Mouse (Mus musculus): ENCODE results near the gene Elovl6. TPM values are rescaled to one million over a fixed set of nuclear protein-coding genes. Genes with fewer than 3 reads are reported as not detected.

Elovl6 gene
- polyA plus RNA-seq (2015; fragmentation: Nextera tagmentation; extraction: Ambion mirVana) = 40.5 and 54.9 TPM in 2 replicates

DNA sequence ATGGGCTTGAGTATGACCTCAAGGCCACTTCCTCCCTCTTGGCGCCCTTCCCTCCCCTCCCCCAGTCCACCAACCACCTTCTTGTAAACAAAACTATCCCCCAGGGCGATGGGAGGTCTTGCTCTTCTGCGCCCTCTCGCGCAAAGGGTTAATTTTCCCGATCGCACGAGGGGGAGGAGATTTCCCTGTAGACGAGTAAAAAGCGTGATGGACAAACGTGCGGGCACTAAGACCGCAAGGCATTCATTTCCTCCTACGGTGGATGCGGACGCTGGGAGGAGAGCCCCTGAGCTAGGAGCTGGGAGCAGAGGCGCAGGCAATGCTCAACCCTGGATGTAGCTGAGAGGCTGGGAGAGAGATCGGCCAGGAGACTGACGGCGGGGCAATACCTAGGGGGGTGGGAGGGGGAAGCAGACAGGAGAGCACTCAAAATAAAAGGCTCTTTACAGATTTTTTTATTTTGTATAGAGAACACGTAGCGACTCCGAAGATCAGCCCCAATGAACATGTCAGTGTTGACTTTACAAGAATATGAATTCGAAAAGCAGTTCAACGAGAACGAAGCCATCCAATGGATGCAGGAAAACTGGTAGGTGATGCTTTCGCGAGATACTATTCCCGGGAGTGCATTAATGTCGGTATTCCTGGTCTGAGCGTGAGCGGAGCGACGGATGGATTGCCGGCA lies at the start of gene Elovl6:
Gene Elovl6, plus strand, starts transcription at position 176 of the 685 bp plus-strand sequence.
- WGBS = under 1% methylated on average over 34 of the region's 35 CpGs

DNA sequence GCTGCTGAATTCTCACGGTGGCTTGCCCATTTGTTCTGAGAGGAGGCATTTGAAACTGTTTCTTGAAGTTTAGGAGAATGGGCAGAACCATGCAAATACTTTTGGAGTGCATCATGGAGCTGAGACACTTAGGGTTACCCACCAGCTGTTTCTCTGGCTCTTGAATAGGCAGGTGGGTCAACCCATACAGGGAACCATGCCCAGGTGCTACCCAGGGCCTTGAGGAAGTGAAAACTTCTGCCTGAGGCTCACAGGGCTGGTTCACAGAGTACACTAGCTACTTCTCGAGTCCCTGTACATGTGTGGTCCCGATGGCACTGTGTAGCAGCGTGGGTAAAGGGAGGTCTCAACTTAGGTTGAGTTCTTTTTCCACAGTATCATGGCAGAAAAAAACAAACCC lies 43.4 kb upstream of the Elovl6 start:
- no peaks in the 10 kb centered on the region for H3K4me1 ChIP-seq (ENCODE audit: insufficient read depth, low read length)
- no peak for ATAC-seq (ENCODE audit: low FRiP score, low TSS enrichment)
- no peak overlapping the region for H3K27ac ChIP-seq (ENCODE audit: low read length)
- H3K4me3 ChIP-seq (ENCODE audit: low read length) = no peak overlapping the region
- no peaks in the 10 kb centered on the region for H3K27me3 ChIP-seq (ENCODE audit: insufficient read depth, low read length)
- H3K9me3 ChIP-seq (ENCODE audit: low read length) = no peaks in the 10 kb centered on the region
- no peak overlapping the region for H3K9ac ChIP-seq (replicated peaks; ENCODE audit: low read length)
- H3K36me3 ChIP-seq (ENCODE audit: insufficient read depth, low read length) = no peaks in the 10 kb centered on the region
- H3K4me2 ChIP-seq (replicated peaks; ENCODE audit: low read depth, low read length) = no peak overlapping the region
- 90% methylated on average over 4 of the region's 4 CpGs for WGBS

More for the DNA sequence above, at the start of gene Elovl6:
- Histone ChIP-seq H3K4me3 (ENCODE audit: low read length) (peak within 1 kb of the TSS; percentile 85), H3K4me1 (ENCODE audit: insufficient read depth, low read length) (peaks cover 35% of the 10 kb centered on the region), H3K27ac (ENCODE audit: low read length) (peak within 1 kb of the TSS; percentile 98), H3K9me3 (ENCODE audit: low read length) (no peaks in the 10 kb centered on the region; the same call in 1 of the 2 replicates), H3K9ac (replicated peaks; ENCODE audit: low read length) (peak within 1 kb of the TSS; percentile 98), H3K27me3 (ENCODE audit: insufficient read depth, low read length) (no peaks in the 10 kb centered on the region), H3K4me2 (replicated peaks; ENCODE audit: low read depth, low read length) (peak within 1 kb of the TSS; percentile 75), H3K36me3 (ENCODE audit: insufficient read depth, low read length) (no peaks in the 10 kb centered on the region)
- ATAC-seq (ENCODE audit: low FRiP score, low TSS enrichment) = peak; percentile 71

DNA sequence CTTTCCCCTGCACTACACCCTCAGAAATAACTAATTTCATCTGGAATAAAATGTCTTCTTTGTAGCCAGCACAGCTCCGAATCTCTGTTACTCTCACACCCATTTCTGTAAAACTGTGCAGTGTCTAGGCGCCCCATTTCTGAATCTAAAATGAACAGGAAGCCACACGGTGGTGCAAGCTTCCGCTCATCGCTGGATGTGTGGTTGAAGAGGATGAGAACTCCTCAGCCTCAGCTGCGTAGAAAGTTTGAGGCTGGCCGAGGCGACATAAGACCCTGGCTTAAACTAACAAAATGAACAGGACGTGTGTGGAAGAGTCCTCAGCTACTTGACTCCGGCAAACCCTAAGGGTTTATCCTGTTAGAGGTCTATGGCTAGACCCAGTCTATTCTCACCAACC lies 38.0 kb upstream of the Elovl6 start:
- WGBS = 93% methylated on average over 10 of the region's 10 CpGs
- Histone ChIP-seq H3K9me3 (ENCODE audit: low read length) (no peaks in the 10 kb centered on the region), H3K27me3 (ENCODE audit: insufficient read depth, low read length) (no peaks in the 10 kb centered on the region), H3K27ac (ENCODE audit: low read length) (no peak overlapping the region), H3K9ac (replicated peaks; ENCODE audit: low read length) (no peak overlapping the region), H3K4me1 (ENCODE audit: insufficient read depth, low read length) (no peaks in the 10 kb centered on the region), H3K4me2 (replicated peaks; ENCODE audit: low read depth, low read length) (no peak overlapping the region), H3K4me3 (ENCODE audit: low read length) (no peak overlapping the region), H3K36me3 (ENCODE audit: insufficient read depth, low read length) (no peaks in the 10 kb centered on the region)
- no peak for ATAC-seq (ENCODE audit: low FRiP score, low TSS enrichment)

- Histone ChIP-seq H3K4me3 (ENCODE audit: low read length) (no peak overlapping the region), H3K36me3 (ENCODE audit: insufficient read depth, low read length) (no peaks in the 10 kb centered on the region), H3K4me1 (ENCODE audit: insufficient read depth, low read length) (no peaks in the 10 kb centered on the region), H3K27ac (ENCODE audit: low read length) (no peak overlapping the region), H3K9ac (replicated peaks; ENCODE audit: low read length) (no peak overlapping the region), H3K4me2 (replicated peaks; ENCODE audit: low read depth, low read length) (no peak overlapping the region), H3K9me3 (ENCODE audit: low read length) (no peaks in the 10 kb centered on the region), H3K27me3 (ENCODE audit: insufficient read depth, low read length) (no peaks in the 10 kb centered on the region)
- no peak for ATAC-seq (ENCODE audit: low FRiP score, low TSS enrichment)
- WGBS = 87% methylated on average over 4 of the region's 4 CpGs
Measured at GRCm38 (mm10) chr3:129494731-129495130, 37.4 kb upstream of the Elovl6 start.

GRCm38 (mm10) chr3:129503781-129504180 lies 28.4 kb upstream of the Elovl6 start:
- H3K27me3 ChIP-seq (ENCODE audit: insufficient read depth, low read length) = no peaks in the 10 kb centered on the region
- no peak overlapping the region for H3K4me2 ChIP-seq (replicated peaks; ENCODE audit: low read depth, low read length)
- peak; percentile 65 for ATAC-seq (ENCODE audit: low FRiP score, low TSS enrichment)
- peak overlapping the region; percentile 48; the same call in 1 of the 2 replicates for H3K27ac ChIP-seq (ENCODE audit: low read length)
- no peaks in the 10 kb centered on the region for H3K36me3 ChIP-seq (ENCODE audit: insufficient read depth, low read length)
- whole genome bisulfite sequencing = 73% methylated on average over 7 of the region's 7 CpGs
- H3K9ac ChIP-seq (replicated peaks; ENCODE audit: low read length) = no peak overlapping the region
- H3K4me1 ChIP-seq (ENCODE audit: insufficient read depth, low read length) = peaks cover 8% of the 10 kb centered on the region; the same call in 1 of the 2 replicates
- H3K4me3 ChIP-seq (ENCODE audit: low read length) = no peak overlapping the region
- no peaks in the 10 kb centered on the region for H3K9me3 ChIP-seq (ENCODE audit: low read length)

- no peaks in the 10 kb centered on the region for H3K36me3 ChIP-seq (ENCODE audit: insufficient read depth, low read length)
- no peaks in the 10 kb centered on the region for H3K9me3 ChIP-seq (ENCODE audit: low read length)
- no peak overlapping the region for H3K4me2 ChIP-seq (replicated peaks; ENCODE audit: low read depth, low read length)
- no peak for ATAC-seq (ENCODE audit: low FRiP score, low TSS enrichment)
- WGBS = 59% methylated on average over 6 of the region's 6 CpGs
- no peak overlapping the region for H3K27ac ChIP-seq (ENCODE audit: low read length)
- H3K9ac ChIP-seq (replicated peaks; ENCODE audit: low read length) = no peak overlapping the region
- no peaks in the 10 kb centered on the region for H3K27me3 ChIP-seq (ENCODE audit: insufficient read depth, low read length)
- peaks cover 8% of the 10 kb centered on the region; the same call in 1 of the 2 replicates for H3K4me1 ChIP-seq (ENCODE audit: insufficient read depth, low read length)
- H3K4me3 ChIP-seq (ENCODE audit: low read length) = no peak overlapping the region
Measured at GRCm38 (mm10) chr3:129504928-129505327, 27.2 kb upstream of the Elovl6 start.

DNA sequence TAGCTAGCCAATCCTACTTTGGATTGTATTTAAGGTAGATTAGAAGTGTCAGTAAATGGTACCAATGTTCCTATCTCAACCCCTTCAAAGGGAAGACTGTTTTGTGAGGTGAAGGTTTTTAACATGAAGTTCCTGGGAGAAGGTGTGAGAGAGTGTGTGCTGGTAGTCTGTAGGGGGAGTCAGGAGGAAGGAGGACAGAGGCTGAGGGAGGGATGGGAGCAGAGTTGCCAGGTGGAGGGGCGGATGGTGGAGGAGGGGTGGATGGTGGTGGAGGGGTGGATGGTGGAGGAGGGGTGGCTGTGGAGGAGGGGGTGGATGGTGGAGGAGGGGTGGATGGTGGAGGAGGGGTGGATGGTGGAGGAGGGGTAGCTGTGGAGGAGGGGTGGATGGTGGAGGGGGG lies 24.4 kb upstream of the Elovl6 start:
- 56% methylated on average over 1 of the region's 1 CpGs for WGBS
- H3K4me3 ChIP-seq (ENCODE audit: low read length) = no peak overlapping the region
- no peaks in the 10 kb centered on the region for H3K9me3 ChIP-seq (ENCODE audit: low read length)
- no peaks in the 10 kb centered on the region for H3K27me3 ChIP-seq (ENCODE audit: insufficient read depth, low read length)
- no peak overlapping the region for H3K4me2 ChIP-seq (replicated peaks; ENCODE audit: low read depth, low read length)
- H3K4me1 ChIP-seq (ENCODE audit: insufficient read depth, low read length) = peaks cover 8% of the 10 kb centered on the region; the same call in 1 of the 2 replicates
- H3K9ac ChIP-seq (replicated peaks; ENCODE audit: low read length) = no peak overlapping the region
- H3K36me3 ChIP-seq (ENCODE audit: insufficient read depth, low read length) = no peaks in the 10 kb centered on the region
- ATAC-seq (ENCODE audit: low FRiP score, low TSS enrichment) = no peak
- no peak overlapping the region for H3K27ac ChIP-seq (ENCODE audit: low read length)

DNA sequence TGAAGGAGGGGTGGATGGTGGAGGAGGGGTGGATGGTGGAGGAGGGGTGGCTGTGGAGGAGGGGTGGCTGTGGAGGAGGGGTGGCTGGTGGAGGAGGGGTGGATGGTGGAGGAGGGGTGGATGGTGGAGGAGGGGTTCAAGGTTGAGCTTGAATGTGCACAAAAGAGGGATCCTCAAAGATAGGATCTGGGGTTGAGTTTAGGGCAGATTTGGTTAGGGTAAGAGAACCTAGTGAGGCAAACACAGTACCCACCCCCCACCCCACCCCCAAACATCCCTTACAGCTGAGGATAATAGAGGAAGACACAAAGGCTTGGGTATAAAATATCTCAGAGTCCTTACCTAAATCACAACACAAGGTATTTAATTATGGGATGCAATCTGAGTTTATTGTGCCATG lies 23.6 kb upstream of the Elovl6 start:
- H3K27ac ChIP-seq (ENCODE audit: low read length) = no peak overlapping the region
- no peak overlapping the region for H3K9ac ChIP-seq (replicated peaks; ENCODE audit: low read length)
- ATAC-seq (ENCODE audit: low FRiP score, low TSS enrichment) = no peak

DNA sequence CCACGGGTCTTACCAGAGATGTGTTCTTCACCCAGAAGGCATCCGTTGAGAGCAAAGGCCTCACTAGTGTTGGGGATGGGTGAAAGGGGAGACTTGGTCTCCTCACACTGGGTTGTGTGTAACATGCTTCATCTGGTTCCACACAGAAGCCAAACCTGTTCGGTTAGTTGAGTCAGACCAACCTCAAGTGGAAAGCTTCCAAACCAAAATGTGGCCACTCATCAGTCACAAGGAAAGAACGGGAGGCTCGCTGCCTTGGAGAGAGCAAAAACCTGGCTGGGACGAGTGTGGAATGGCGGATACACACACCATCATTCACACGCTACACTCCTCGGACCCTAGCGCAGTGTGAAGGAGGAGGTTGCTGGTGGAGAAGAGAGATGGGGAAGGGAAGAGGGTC lies 22.4 kb upstream of the Elovl6 start:
- no peak overlapping the region for H3K4me3 ChIP-seq (ENCODE audit: low read length)
- no peak overlapping the region for H3K27ac ChIP-seq (ENCODE audit: low read length)
- no peaks in the 10 kb centered on the region for H3K4me1 ChIP-seq (ENCODE audit: insufficient read depth, low read length)
- no peak overlapping the region for H3K4me2 ChIP-seq (replicated peaks; ENCODE audit: low read depth, low read length)
- no peaks in the 10 kb centered on the region for H3K36me3 ChIP-seq (ENCODE audit: insufficient read depth, low read length)
- no peaks in the 10 kb centered on the region for H3K9me3 ChIP-seq (ENCODE audit: low read length)
- H3K9ac ChIP-seq (replicated peaks; ENCODE audit: low read length) = no peak overlapping the region
- no peaks in the 10 kb centered on the region for H3K27me3 ChIP-seq (ENCODE audit: insufficient read depth, low read length)
- peak; percentile 88 for ATAC-seq (ENCODE audit: low FRiP score, low TSS enrichment)
- 77% methylated on average over 10 of the region's 10 CpGs for WGBS

More for the DNA sequence above, 23.6 kb upstream of the Elovl6 start:
- Histone ChIP-seq H3K36me3 (ENCODE audit: insufficient read depth, low read length) (no peaks in the 10 kb centered on the region), H3K27me3 (ENCODE audit: insufficient read depth, low read length) (no peaks in the 10 kb centered on the region), H3K4me3 (ENCODE audit: low read length) (no peak overlapping the region), H3K9me3 (ENCODE audit: low read length) (no peaks in the 10 kb centered on the region), H3K4me2 (replicated peaks; ENCODE audit: low read depth, low read length) (no peak overlapping the region), H3K4me1 (ENCODE audit: insufficient read depth, low read length) (peaks cover 5% of the 10 kb centered on the region; the same call in 1 of the 2 replicates)

GRCm38 (mm10) chr3:129515863-129516436 lies 16.2 kb upstream of the Elovl6 start:
- 94% methylated on average over 3 of the region's 3 CpGs for WGBS
- Histone ChIP-seq H3K9me3 (ENCODE audit: low read length) (no peaks in the 10 kb centered on the region), H3K36me3 (ENCODE audit: insufficient read depth, low read length) (no peaks in the 10 kb centered on the region), H3K27ac (ENCODE audit: low read length) (no peak overlapping the region), H3K27me3 (ENCODE audit: insufficient read depth, low read length) (no peaks in the 10 kb centered on the region), H3K4me2 (replicated peaks; ENCODE audit: low read depth, low read length) (no peak overlapping the region), H3K4me1 (ENCODE audit: insufficient read depth, low read length) (no peaks in the 10 kb centered on the region), H3K4me3 (ENCODE audit: low read length) (no peak overlapping the region), H3K9ac (replicated peaks; ENCODE audit: low read length) (no peak overlapping the region)
- no peak for ATAC-seq (ENCODE audit: low FRiP score, low TSS enrichment)
